Mouse (Mus musculus) neutrophil, adult 59 days (primary cell): ENCODE data around the gene Clec2e. TPM values are rescaled to one million over a fixed set of nuclear protein-coding genes. Genes with fewer than 3 reads are reported as not detected.

Experiments
- total RNA-seq, 2 experiments: library from RNA; stranded (reverse); gene quantifications; 1 replicate in 1 of 2; 2 replicates in 1 of 2; pipeline ENCODE4 v1.2.4; 2023

The Clec2e gene
- under 1 TPM in 1 of 2 experiments, not detected in 1; 0.16 TPM for total RNA-seq

GRCm38 (mm10) chr6:129100794-129101193 is at the start of gene Clec2e:
Gene Clec2e (minus strand): TSS chr6:129100913.

GRCm38 (mm10) chr6:129045601-129046000 is 55.1 kb downstream of the Clec2e start, which contains the start of gene Klrb1f:
Gene Klrb1f (plus strand): TSS chr6:129045901.

Other genes with a start within 250 kb of the Clec2e start
- gene Clec2i, start 213.3 kb downstream of the Clec2e start, total RNA-seq = 10 to 100 TPM in 1 of 2 experiments, 1 to 10 TPM in 1; 7.4 to 16.4 TPM
- gene BC035044, start 209.8 kb downstream of the Clec2e start, total RNA-seq = 10 to 100 TPM; 42.9 to 64.5 TPM
- gene Clec2g, start 166.5 kb downstream of the Clec2e start, total RNA-seq = 1 to 10 TPM; 4.0 to 5.1 TPM
- 10 to 100 TPM; 10.6 to 19.4 TPM for gene Klrb1f, start 55.0 kb downstream of the Clec2e start, total RNA-seq
- 10 to 100 TPM; 35.1 to 42.5 TPM for gene Clec2d, start 79.7 kb upstream of the Clec2e start, total RNA-seq
- 10 to 100 TPM; 51.9 to 57.3 TPM for gene Cd69, start 174.5 kb upstream of the Clec2e start, total RNA-seq
- gene 4922502D21Rik, start 230.9 kb upstream of the Clec2e start, total RNA-seq = not detected
- gene Clec12a, start 241.8 kb upstream of the Clec2e start, total RNA-seq = 100 to 1,000 TPM; 190 to 205 TPM